ENCODE assay signal across 15 mouse cellular contexts in genomic region chr6:97431309-97432004, GRCm38 (mm10).
DNase-seq lines count a peak whose midpoint lies in the region; ATAC-seq and TF ChIP-seq lines count a peak whose summit lies in the region.
"Had no signal": no experiment of that assay in that cellular context is flagged by ENCODE, and none has a peak within 500 bp of the region (broad histone marks: within the 10 kb centered on the region; RNA-seq: fewer than 3 reads in every experiment).

No protein-coding gene starts in this region.

- no peak for TF ChIP-seq POLR2A in lung, adult 2 months (IDR thresholded peaks at IDR 0.05; ENCODE audit: borderline replicate concordance, extremely low read depth, low read depth, low read length)

- TF ChIP-seq CTCF in lung, adult 2 months (IDR thresholded peaks at IDR 0.05; ENCODE audit: insufficient read depth, low read length), result no peak

- H3K36me3 ChIP-seq in heart, embryonic 13.5 days, result no peaks in the 10 kb centered on the region
- H3K36me3 ChIP-seq: embryonic facial prominence, embryonic 10.5 days; neural tube, embryonic 15.5 days had no signal

- ATAC-seq in heart, embryonic 13.5 days (ENCODE audit: extremely low read depth, insufficient number of reproducible peaks, low FRiP score, low TSS enrichment), result no peak
- ATAC-seq in hematopoietic stem cell, adult 5-6 weeks (replicated peaks in 1 of 2; ENCODE audit: insufficient read depth in 1 of 2, low FRiP score in 2 of 2, low TSS enrichment in 1 of 2, low read depth in 1 of 2, poor library complexity in 2 of 2, severe bottlenecking in 2 of 2), result peak; percentile 47 to 56; a peak in 2 of 4 replicates
- ATAC-seq: forebrain, embryonic 14.5 days had no signal

- 0 out of 2 replicates have a peak overlapping the region, but pooled peaks have one; percentile 1 for H3K27ac ChIP-seq in heart, embryonic 13.5 days (replicated peaks)
- H3K27ac ChIP-seq: embryonic facial prominence, embryonic 10.5 days; neural tube, embryonic 15.5 days had no signal

- H3K4me3 ChIP-seq in heart, embryonic 13.5 days, result no peak overlapping the region
- no peak overlapping the region for H3K4me3 ChIP-seq in lung, adult 2 months (replicated peaks; ENCODE audit: extremely low read depth, low read depth, low read length)
- H3K4me3 ChIP-seq: embryonic facial prominence, embryonic 10.5 days; neural tube, embryonic 15.5 days had no signal

- H3K9ac ChIP-seq in heart, embryonic 13.5 days, result no peak overlapping the region
- H3K9ac ChIP-seq: neural tube, embryonic 15.5 days had no signal

- H3K4me1 ChIP-seq in heart, embryonic 13.5 days, result peaks cover 17% of the 10 kb centered on the region
- peaks cover 8% of the 10 kb centered on the region for H3K4me1 ChIP-seq in lung, adult 2 months (ENCODE audit: control insufficient read depth, insufficient read depth, low read length)
- H3K4me1 ChIP-seq: neural tube, embryonic 15.5 days had no signal

- no peaks in the 10 kb centered on the region for H3K27me3 ChIP-seq in heart, embryonic 13.5 days (replicated peaks)
- H3K27me3 ChIP-seq: neural tube, embryonic 15.5 days had no signal

- no peak for DNase-seq in heart, adult 8-10 months (ENCODE audit: low spot score)
- peak; percentile 29 to 31 for DNase-seq in lung, postnatal 4 days
- DNase-seq in lung, adult 2 months, result no peak
- DNase-seq in skeletal muscle tissue, adult 2 months (ENCODE audit: low read depth, low spot score), result peak; percentile 40
- DNase-seq in urinary bladder, postnatal 25 days (ENCODE audit: low spot score), result no peak
- no peak for DNase-seq in ovary, adult 18-20 months (ENCODE audit: low spot score)
- DNase-seq: adrenal gland, adult 8-10 months; cerebellum, adult 11 months; midbrain, embryonic 14.5 days; thymus, postnatal 25 days had no signal

- WGBS in heart, embryonic 13.5 days, result 62% methylated on average over 10 of the region's 10 CpGs
- 62% methylated on average over 10 of the region's 10 CpGs for WGBS in lung, adult 2 months

- no peak overlapping the region for H3K4me2 ChIP-seq in heart, embryonic 13.5 days
- H3K4me2 ChIP-seq: neural tube, embryonic 15.5 days had no signal

- no peaks in the 10 kb centered on the region for H3K9me3 ChIP-seq in heart, embryonic 13.5 days
- H3K9me3 ChIP-seq: embryonic facial prominence, embryonic 10.5 days; neural tube, embryonic 15.5 days had no signal

Comparison
In these comparisons a context has a peak if more than half of its experiments do, and no peak if none do; other contexts are left out.
1. DNase-seq: peak in lung, postnatal 4 days (2 of 2) and skeletal muscle tissue, adult 2 months (single experiment); none in heart, adult 8-10 months (single experiment), lung, adult 2 months (single experiment), urinary bladder, postnatal 25 days (single experiment) and ovary, adult 18-20 months (single experiment).